Mouse (Mus musculus): ENCODE data around the gene Gm10135.
"Not testable (repeated sequence)": the region's sequence is repeated elsewhere in the genome, so short reads cannot be mapped to it uniquely, and the experiment has no call there.

The Gm10135 gene

GRCm38 (mm10) chr5:72960096-72960495 is 14.4 kb downstream of the Gm10135 start:
- DNase-seq (ENCODE audit: low read depth, low spot score): no peak

DNA sequence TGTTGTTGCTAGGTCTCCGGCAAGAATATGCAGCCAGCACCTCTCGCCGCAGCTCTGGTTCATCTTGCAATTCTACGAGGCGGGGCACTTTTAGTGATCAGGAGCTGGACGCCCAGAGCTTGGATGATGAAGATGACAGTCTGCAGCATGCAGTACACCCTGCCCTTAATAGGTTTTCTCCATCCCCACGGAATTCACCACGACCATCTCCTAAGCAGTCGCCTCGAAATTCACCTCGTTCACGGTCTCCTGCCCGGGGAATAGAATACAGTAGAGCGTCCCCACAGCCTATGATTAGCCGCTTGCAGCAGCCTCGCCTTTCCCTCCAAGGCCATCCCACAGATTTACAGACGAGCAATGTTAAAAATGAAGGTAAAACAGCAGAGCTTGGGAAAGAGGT is 17.2 kb downstream of the Gm10135 start:
- no peak for DNase-seq (ENCODE audit: low read depth, low spot score)

GRCm38 (mm10) chr5:72953996-72954604 is 20.4 kb downstream of the Gm10135 start:
- DNase-seq (ENCODE audit: low read depth, low spot score): no peak

GRCm38 (mm10) chr5:72950252-72950651 is 24.2 kb downstream of the Gm10135 start:
- no peak for DNase-seq (ENCODE audit: low read depth, low spot score)

GRCm38 (mm10) chr5:72948136-72948535 is 26.4 kb downstream of the Gm10135 start:
- no peak for DNase-seq (ENCODE audit: low read depth, low spot score)

- DNase-seq (ENCODE audit: low read depth, low spot score): no peak
Measured at GRCm38 (mm10) chr5:72940906-72941432, 33.5 kb downstream of the Gm10135 start.

- DNase-seq (ENCODE audit: low read depth, low spot score): no peak
Measured at GRCm38 (mm10) chr5:72939311-72939710, 35.2 kb downstream of the Gm10135 start.

- DNase-seq (ENCODE audit: low read depth, low spot score): not testable (repeated sequence)
Measured at GRCm38 (mm10) chr5:72938421-72938820, 36.1 kb downstream of the Gm10135 start.

DNA sequence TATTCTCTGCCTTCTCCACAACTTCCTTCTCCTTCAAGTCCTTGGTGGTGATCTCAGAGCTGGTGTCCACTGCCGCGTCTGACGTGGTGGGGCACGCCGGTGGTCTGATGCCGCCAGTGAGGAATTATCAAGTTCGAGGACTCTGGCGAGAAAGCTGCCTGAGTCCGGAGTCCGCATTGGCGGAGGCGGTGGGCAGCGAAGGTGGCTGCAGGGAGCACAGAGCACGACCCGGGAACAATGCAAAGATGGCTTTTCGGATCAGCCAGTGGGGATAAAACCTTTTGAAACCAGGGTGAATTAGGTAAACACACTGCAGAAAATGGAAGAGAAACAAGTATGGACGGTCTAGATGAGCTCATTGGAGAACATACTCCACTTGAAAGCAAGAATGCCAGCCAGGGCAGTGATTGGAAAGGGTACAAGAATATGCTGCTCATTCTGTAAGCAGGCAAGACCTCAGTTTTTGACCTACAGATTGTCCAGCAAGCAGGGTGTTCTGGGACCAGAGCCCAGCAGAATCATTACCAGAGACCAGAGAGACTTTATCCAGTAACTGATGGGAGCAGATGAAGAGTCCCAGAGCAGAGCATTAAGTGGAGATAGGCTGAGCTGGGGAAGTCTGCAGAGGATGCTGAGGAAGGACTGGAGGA is 41.4 kb downstream of the Gm10135 start:
- no peak for DNase-seq (ENCODE audit: low read depth, low spot score)

- DNase-seq (ENCODE audit: low read depth, low spot score): no peak
Measured at GRCm38 (mm10) chr5:72927074-72927473, 47.4 kb downstream of the Gm10135 start.

DNA sequence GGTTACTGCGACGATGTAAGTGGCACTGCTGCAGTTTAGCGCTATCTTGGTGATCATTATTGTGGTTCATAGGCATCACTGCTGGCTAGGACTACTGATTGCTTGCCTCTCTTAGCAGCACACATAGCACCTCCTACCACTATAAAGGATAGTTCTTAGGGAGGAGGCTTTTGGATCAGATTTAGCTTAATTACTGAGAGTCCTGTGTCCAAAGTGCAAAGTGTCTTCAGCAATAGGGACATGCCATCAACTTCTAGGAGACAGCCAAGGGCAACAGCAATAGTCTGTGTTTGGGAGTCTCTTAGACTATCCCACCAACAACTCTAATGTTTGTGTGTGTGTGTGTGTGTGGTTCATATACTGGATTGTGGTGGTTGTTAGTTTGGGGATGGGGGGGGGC is 51.7 kb downstream of the Gm10135 start:
- no peak for DNase-seq (ENCODE audit: low read depth, low spot score)

DNA sequence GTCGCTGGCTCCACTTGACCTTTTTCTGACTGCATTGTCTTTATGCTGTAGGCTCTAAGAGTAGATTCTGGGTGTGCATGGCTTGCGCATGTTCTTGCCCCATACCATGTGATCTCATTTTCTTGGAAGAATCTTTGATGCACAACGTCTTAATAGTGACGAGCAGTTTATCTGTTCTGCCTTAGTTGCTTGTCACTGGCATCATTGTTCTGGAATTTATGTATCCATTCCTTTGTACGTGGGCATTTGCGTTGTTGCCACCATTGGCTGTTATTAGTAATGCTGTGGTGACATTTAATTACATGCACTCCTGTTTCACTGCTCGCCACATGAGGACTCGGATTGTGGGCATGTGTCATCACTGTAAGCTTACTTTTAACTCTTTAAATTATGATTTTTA is 53.3 kb downstream of the Gm10135 start:
- DNase-seq (ENCODE audit: low read depth, low spot score): no peak

GRCm38 (mm10) chr5:72920416-72920815 is 54.1 kb downstream of the Gm10135 start:
- no peak for DNase-seq (ENCODE audit: low read depth, low spot score)

DNA sequence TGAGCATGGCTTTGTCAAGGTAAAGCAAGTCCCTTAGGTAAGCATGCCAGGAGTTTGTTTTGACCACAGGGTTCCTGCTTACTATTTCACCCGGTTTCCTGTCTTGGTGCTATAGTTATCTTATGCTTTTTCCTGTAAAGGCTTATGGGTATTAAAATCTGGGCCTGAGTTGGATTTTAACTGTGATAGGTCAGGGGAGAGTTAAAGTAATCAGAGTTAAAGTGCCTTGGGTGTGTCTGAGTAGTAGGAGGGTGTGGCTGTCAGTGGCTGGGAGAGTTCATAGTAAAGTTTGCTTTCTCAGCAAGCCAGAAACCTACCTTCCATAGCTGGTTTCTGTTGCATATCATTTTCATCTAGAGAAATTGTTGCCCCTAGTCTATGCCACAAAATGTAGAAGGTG is 57.7 kb downstream of the Gm10135 start:
- no peak for DNase-seq (ENCODE audit: low read depth, low spot score)

DNA sequence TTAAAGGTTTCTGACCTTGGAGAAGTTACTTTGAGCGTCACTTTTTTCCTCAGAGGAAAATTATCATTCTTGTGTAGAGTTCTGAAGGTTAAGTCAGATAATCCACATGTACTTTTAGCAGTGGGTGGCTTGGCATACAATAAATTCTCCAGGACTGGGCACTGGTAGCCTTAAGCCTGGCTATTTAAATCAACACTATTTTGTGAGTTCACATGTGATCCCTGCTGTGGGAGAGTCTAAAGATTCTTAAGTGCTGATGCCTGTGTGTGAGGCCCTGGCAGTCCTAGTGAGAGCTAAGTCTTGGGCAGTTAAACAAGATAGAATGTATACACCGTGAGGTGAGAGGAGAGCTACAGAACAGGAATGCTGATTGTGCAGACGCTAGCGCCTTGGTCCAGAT is 58.5 kb downstream of the Gm10135 start:
- no peak for DNase-seq (ENCODE audit: low read depth, low spot score)

Measured in R1 (cell line).